Mouse (Mus musculus) adrenal gland, adult (tissue): ENCODE measurements around the gene Il1rl2.
"Not testable (repeated sequence)": the region's sequence is repeated elsewhere in the genome, so short reads cannot be mapped to it uniquely, and the experiment has no call there.

Source experiments
- DNase-seq, 2 experiments: peaks; one replicate each; pipeline ENCODE4 v3.0.0; 2022 to 2023; ENCODE audit warnings: low spot score in 1 of 2; ENCODE audit not compliant: inconsistent age in 2 of 2

Gene Il1rl2

DNA sequence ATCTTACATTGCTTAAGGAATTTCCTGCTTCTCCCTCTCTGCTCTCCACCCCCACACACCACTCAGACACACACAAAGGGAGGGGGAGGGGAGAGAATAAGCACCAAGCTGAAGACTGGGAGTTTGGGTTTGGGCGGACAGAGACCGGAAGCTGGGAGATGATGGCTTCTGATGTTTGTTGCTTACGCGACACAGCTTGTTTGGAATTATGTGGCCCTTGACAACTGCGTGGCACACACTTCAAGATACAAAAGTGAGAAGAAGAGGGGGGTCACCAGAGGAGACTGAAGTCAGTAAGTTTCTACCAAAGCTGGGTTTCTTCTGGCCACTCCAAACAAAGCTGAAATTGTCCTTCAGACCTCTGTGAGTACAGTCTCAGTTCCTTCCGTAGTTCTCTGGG, at the start of gene Il1rl2:
Gene Il1rl2 (plus strand): TSS at position 154 of the 400 bp plus-strand sequence.
- no peak for DNase-seq

DNA sequence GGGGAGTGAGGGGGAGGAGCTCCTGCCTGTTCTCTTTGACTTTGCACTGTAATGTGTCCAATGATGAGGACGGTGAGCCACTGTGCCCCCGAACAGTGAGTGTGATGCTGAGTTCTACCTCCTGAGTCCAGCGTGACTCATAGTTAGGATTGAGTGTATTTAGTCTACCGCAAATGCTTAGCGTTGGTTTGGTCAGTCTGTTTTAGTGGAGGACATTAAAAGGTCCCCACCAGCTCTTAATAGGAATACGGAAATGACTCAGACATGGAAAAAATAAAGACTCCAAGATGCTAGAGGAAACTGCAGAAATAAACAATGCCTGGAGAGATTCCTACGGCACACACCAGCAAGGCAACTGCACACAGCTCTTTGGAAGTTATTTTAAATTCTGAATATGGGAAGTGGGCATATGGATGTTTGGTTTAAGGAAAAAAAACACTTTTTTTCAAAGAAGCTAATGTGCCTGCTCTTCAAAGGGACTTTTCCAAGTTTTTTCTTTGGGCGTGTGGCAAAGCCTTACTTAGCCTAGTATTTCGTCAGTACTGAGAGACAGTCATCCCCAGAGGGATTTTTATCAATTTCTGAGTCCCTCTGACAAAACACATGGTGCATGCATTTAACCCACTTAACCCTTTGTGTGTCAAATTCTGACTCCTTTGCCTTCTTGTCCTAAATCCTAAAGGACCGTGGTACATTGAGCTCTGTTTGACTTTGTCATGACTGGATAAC, 49.0 kb upstream of the Il1rl2 start:
- DNase-seq = no peak

DNA sequence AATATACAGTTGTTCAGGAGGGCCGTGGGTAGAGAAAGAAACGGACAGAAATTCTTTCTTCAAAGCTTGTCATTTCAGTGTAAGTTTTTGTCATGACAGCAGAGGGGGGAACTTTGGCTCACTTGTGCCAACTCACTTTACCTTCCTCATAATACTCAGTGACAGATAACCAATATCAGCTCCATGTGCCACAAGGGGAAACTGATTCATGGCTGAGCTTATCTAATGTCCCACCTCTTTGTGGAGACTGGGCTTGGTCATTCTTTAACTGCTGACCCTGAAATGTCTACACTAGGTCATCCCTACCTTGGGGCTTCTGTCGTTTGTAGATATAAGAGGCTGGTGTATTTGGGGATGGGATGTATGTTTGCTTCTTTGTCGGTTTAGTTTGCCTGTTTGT, 46.5 kb upstream of the Il1rl2 start:
- no peak for DNase-seq

DNA sequence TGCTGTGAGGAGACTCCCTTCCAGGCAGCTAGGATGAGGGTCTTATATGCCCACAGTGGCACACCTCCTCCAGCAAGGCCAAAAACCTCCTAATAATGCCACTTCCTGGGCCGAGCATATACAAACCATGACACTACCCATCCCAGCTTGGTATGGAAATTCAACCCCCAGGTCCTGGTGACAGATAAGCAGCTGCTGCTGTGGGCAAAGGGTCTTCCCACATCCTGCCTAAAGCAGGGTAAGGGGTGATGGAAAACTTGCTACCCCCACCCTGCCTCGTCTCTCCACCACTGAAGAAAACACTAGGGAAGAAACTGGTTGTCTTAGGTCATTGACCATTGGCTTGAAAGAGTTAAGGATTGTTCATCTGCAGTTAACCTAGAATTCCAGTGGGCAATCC, 45.7 kb upstream of the Il1rl2 start:
- DNase-seq = no peak

DNA sequence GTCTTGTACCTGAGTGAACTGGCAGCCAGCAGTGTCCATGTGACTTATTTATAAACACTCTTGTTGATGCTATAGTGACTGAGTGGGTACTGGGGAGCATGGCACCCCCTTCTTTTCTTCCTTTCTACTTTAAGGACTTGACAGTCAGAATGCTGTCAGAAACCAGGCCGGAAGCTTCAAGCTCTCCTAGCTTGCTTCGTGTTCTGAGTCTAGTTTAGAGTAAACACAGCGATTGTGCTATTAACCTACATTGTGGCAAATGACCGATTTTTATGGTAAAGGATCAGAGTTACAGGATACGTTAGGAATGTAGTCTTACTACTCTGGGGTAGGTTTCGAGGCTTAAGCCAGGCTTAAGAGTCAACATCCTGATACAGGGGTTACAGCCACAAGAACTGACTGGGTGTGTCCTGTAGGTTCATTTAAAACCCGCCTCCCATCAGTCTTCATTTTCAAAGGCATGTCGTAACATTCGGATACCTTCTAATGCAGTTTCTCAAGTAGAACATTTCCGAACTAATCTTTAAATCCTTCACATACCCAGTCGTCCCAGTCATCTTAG, 45.1 kb upstream of the Il1rl2 start:
- DNase-seq = no peak

DNA sequence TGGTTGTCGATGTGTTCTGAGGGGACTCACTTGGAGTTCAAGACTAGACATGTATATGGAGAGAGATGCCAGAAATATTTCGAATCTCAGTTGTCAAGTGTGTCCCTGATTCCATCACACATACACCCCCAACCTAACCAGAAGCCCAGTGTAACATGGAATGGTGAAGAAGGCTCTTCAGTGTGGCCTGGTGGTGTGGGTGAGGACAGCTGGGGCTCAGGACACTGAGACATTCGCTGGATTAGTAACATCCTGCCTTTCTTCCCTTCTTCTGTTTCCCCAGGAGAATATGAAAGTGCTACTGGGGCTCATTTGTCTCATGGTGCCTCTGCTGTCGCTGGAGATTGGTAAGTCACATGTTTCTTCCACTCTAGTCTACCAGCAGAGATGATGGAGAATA, 42.5 kb upstream of the Il1rl2 start:
- DNase-seq = no peak

DNA sequence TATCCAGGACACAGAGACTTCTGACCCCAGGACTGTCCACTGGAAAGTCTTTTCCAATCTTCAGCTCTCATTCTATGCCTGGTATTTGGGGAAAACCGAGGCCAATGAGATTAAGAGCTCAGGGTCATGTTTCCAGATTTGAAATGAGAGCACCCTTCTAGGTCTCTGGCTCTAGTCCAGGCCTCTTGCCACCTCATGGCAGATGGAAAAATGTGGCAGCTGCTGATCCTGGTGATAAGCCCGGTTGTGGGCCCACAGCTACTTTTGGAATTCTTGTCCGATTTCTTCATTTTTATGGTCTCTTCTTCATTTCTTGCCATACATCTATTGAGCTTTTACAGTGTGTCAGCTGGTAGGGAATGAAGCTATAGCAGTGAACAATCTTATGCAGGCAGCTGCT, 42.0 kb upstream of the Il1rl2 start:
- peak in 1 of 2 experiments; percentile 70 for DNase-seq

DNA sequence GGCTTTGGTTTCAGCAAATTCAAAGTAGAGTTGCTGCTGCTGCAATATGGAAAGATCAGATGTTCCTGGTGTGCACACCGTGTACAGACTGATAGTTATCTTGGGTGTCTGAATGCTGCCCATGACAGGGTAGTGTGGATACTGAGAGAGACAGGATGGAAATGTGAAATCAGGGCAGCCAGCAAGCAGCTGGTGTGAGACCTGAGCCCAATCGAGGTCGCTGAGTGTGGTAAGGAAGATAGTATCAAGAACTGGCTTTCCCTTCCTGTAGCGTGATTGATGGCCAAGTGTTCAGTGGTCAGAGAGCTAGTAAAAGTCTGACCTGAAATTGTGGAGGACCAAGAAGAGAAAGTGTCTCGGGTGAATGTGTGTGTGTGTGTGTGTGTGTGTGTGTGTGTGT, 40.4 kb upstream of the Il1rl2 start:
- DNase-seq = no peak

DNA sequence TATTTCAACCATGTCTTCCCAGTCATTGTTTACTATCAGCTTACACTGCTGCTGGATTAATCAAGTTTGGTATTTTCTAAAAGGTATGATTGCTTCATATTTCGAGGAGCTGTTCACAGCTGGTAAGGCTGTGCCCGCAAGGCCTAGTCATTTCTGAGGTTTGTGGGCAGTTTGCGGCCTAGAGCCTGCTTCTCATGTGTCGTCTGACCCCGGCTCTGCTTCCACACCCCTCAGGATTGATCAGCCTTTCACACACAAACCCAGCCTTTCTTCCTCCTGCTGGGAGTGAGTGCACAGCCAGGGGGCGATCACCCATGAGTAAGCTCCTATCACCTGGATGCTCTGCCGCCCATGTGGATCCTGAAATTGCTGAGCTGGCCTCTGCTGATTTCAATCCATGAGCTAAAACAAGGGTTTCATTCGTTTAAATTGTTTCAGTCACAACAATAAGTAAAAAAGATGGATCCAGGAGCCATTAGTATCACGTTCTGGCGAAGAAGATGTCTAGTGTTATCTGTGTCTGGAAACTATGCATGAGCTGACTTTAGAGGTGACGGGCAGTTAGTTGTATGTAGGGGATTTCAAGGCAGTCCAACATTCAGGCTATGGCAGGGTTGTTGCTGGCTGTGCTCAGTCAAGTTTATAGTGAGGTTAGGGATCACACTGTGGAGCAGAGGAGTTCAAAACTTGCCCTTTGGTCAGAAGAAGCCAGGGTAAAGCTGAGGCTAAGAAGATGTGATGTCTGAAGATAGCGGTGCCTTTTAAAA, 33.7 kb upstream of the Il1rl2 start:
- no peak for DNase-seq

DNA sequence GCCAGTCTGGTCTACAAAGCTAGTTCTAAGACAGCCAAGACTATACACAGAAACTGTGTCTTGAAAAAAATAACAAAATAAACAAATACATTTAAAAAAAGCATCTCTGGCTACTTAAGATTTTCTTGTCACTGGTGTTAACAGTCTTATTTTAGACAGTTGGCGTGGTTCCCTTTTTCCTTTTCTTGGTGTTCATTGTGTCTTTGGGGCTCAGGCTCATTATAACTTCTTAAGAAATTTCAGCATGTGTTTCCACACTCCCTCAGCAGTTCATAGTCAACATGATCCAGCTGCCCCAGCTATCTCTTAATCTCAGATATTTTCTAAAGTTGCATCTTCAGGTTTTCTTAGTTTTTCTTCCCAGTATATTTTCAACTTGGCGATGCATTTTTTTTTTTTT, 32.2 kb upstream of the Il1rl2 start:
- no peak for DNase-seq

DNA sequence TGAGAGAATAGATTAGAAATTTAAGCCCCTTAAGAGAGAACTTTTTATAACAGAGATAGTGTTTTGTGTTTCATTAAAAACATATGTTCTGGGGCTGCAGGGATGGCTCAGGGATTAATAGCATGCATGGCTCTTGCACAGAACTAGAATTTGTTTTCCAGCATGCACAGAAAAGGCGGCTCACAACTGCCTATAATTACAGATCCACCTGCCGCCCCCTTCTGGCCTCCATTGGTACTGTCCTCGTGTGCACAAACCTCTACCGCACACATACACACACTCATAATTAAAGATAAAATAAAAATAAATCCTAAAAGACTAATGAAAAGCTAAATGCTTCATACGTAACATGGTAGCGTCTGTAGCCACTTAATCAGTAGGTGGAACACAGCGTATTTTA, 30.5 kb upstream of the Il1rl2 start:
- no peak for DNase-seq

DNA sequence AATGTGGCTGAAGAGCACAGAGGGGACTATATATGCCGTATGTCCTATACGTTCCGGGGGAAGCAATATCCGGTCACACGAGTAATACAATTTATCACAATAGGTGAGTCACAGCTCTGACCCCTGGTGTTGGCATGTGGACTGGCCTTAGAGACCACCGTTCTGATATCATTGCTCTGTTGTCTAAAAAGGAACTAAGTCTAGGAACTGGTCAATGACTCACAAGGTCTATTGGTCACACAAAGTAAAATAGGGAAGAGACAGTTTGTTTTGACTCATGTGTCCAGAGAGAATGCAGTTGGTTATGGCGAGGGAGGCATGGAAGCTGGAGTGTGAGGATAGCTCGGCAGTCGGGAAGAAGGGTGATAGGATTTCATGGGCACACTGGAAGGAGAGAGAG, 29.6 kb upstream of the Il1rl2 start:
- no peak for DNase-seq

DNA sequence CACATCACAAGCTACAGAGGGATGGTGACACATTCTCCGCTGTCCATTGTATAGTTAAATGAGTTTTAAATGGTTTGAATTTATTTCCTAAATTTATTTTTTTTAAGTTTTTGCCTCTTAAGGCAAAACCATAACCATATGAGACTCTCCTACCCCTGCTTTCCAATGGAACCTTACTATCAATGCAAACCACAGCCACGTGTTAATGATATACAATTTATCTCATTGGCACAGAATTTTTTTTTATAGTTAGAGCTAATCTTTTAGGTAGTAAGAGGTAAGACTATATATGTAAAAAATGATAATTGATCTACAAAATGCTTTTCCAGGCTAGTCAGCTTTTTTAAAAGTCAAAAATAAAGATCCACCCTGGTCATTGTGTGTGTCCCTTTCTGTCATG, 26.4 kb upstream of the Il1rl2 start:
- DNase-seq = no peak

DNA sequence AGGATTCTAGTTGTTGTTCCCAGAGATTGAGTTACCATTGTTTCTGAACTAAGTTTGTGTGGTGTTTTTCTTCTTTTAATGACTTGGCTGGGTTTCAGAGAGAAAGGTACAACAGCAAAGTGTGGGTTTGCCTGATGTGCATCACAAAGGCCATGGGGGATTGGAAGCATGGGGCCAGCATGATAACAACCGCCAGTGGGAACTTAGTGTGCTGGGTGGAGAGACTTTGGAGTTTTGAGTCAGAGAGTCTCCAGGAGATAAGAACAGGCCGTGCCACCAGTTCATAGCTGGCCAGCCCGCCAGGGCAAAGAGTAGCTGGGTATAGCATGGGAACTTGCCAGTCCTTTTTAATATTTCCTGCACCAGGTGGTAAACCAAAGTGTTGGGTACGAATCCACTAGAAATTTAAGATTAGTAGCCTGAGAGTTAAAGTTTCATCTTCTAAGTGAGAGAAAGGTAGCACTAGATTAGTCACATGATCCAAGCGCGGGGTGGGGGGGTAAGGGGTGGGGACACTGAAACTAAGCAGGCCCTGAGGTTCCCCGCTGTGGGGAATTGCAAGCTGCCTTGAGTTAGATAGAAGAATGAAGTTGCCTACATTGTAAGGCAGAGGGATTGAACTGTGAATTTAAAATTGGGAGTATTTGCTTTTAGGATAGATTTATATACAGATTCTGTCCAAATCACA, 21.1 kb upstream of the Il1rl2 start:
- DNase-seq = no peak

DNA sequence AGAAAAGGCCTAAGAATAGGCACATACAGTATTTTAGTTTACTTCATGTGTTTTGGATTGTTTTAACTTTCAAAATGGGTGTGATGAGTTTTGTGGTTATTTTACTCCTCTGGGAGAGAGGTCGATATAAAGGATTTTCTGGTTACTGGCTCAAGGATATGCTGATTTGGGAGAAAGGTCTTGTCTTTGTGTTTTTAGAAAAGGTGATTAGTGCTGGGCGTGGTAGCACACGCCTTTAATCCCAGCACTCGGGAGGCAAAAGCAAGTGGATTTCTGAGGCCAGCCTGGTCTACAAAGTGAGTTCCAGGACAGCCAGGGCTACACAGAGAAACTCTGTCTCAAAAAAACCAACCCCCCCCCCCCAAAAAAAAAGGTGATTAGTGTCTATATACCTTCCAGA, 20.1 kb upstream of the Il1rl2 start:
- not testable (repeated sequence) for DNase-seq

DNA sequence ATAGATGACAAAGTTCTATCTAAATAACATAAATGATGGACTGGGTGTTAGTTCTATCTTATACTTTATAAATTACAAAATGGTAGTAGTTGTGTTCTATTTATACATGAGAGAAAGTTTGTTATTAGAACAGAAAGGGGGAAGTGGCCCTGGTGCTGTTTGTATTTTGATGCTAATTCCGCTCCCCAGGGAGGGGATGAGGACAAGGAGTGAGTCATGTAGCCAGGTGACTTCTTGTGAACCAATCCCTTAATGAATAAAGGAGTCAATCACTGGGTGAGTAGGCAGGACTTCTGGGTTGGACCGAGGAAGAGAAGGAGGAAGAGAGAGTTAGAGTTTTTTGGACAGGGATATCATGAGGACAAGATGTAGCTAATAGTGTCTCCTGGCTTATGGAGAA, 18.3 kb upstream of the Il1rl2 start:
- DNase-seq = no peak

DNA sequence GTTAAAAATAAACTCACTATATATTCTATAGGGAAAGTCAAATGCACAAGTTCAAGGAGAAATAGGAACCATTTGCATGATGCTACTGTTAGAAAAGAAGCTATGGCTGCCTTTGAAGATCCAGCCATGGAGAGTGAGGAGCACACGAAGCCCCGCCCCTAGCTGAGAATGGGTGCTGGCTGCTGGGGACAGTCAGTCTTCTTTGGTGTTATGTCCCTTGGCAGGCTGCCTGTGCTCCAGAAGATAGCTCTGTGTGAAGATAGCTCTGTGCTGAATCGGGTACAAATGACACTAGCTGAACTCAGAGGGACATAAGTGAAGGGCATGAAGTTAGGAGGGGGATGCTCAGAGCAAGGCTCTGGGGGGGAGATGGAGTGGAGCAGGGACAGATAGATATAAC, 13.3 kb upstream of the Il1rl2 start:
- no peak for DNase-seq

DNA sequence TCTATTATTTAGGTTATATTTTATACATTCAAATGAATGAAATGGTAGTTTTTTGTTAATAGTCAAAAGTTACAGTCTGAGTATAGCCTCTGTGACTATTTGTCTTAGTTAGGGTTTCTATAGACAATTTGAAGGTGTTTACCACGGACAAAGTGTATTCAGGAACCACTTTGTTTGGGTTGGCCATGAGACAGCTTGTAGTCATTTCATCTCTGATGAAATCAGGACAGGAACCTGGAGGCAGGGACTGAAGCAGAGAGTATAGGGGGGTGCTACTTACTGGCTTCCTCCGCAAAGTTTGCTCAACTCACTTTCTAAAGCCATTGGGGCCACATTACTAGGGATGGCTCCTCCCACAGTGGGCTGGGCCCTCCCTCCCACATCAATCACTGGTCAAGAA, 12.8 kb upstream of the Il1rl2 start:
- no peak for DNase-seq

DNA sequence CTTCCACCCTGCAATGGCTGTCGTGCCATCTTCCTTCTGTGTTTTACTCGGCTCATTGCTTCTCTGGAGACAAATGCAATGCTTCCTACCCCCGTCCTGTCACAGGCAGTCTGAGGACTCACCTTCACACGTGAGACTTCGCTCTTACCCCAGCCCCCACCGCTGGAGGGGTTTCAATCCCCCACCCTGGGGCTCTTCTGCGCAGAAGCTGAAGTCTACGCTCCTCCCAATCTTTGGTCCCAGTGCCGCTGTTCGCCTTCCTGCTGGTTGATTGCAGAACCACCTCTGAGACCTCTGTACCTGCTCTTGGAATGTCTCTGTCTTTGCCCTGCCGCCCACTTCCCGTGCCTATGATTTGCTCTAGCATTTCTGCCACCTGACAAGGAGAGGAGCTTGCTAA, 10.4 kb upstream of the Il1rl2 start:
- DNase-seq = no peak

DNA sequence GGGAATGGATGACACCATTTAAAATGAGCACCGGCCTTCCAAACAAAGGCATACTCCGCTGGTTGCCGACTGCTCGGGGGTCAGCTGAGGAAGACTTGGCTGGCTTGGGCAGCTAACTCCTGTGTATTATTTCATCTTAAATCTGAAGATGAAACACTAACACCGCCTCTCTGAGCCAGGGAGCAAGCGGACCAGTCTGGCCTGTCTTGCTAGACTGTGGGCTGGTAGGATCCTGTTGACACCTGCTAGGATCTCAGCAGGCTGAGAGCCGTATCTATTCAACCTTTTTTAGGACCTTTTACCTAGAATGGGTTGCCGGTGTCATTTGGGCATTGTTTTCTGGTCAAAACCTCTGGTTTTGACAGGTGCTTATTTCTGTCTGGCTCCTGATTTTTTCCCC, 6.8 kb upstream of the Il1rl2 start:
- DNase-seq = no peak

DNA sequence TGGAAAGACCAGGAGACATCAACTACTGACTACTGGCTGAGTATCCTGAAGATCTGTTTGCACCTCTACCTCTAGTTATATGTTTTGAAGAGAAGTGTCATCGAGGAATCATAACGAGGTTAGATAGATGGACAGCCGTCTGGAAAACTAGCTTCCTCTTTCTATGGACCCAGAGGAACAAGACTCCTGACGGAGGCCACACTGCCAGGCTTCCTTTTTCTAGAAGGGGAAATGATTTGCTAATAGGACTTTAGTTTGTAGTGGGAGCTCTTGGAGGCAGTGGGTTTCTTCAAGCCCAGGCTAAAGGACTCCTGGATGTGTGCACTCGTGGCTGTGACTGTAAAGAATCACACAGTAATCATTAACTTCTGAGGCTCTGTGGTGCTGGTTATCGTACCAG, 2.6 kb upstream of the Il1rl2 start:
- DNase-seq = no peak

DNA sequence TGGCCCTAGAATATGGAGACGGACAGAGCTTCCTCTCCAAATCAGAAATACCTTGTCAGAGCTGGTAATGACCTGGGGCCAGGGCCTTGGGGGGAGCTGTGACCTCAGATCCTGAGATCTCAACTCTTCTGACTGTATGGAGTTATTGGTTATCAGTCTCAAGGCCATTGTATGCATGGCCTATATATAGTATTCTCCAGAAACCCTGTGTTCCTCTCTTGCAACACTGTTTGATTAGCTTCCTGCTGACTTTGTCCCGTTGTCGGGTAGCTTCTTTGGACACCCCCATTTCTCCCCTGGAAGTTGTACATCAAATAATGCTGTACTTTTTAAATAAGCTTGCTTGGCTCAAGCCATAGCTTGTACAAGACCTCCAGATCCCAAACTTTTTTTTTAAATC, 1.9 kb upstream of the Il1rl2 start:
- no peak for DNase-seq
